Mouse (Mus musculus) gastrocnemius, postnatal 10 days (tissue): ENCODE measurements around the gene Glmp. TPM values are rescaled to one million over a fixed set of nuclear protein-coding genes. Genes with fewer than 3 reads are reported as not detected.
"Not testable (repeated sequence)": the region's sequence is repeated elsewhere in the genome, so short reads cannot be mapped to it uniquely, and the experiment has no call there.

ENCODE experiments used
- DNase-seq: peaks from one replicate; pipeline ENCODE4 v3.0.0; 2021; ENCODE audit warnings: mixed read lengths
- total RNA-seq, 2 experiments: library from RNA; stranded (reverse); gene quantifications; 2 replicates each; pipeline ENCODE4 v1.2.3; 2021

Gene Glmp
- total RNA-seq, 2 experiments from 2014 or later: 48.2 to 52.1 TPM

- DNase-seq: not testable (repeated sequence)
Measured at GRCm38 (mm10) chr3:88376644-88377043, 51.8 kb downstream of the Glmp start.

- not testable (repeated sequence) for DNase-seq
Measured at GRCm38 (mm10) chr3:88378599-88378998, 53.8 kb downstream of the Glmp start, which contains the start of gene Bglap2. Gene Bglap2, minus strand, starts transcription at chr3:88378699.

Other genes with a start within 250 kb of the Glmp start
- gene Ttc24, start 246.7 kb upstream of the Glmp start, total RNA-seq: not detected
- 1 to 10 TPM; 5.6 to 8.3 TPM for gene Iqgap3, start 243.1 kb upstream of the Glmp start, total RNA-seq
- gene Mef2d, start 182.7 kb upstream of the Glmp start, total RNA-seq: 100 to 1,000 TPM; 148 to 163 TPM
- gene Rhbg, start 70.3 kb upstream of the Glmp start, total RNA-seq: not detected
- under 1 TPM; 0.47 to 0.72 TPM for gene Gm38392, start 37.8 kb upstream of the Glmp start, total RNA-seq
- gene Tsacc, start 28.0 kb upstream of the Glmp start, total RNA-seq: 1 to 10 TPM; 8.7 to 9.5 TPM
- 100 to 1,000 TPM; 177 to 190 TPM for gene Cct3, start 27.9 kb upstream of the Glmp start, total RNA-seq
- gene Tmem79, start 11.1 kb downstream of the Glmp start, total RNA-seq: 1 to 10 TPM; 1.1 to 1.2 TPM
- 10 to 100 TPM; 31.1 to 43.9 TPM for gene Smg5, start 11.2 kb downstream of the Glmp start, total RNA-seq
- 1 to 10 TPM; 1.2 to 1.6 TPM for gene Paqr6, start 39.6 kb downstream of the Glmp start, total RNA-seq
- gene Bglap3, start 47.7 kb downstream of the Glmp start, total RNA-seq: 10 to 100 TPM in 1 of 2 experiments, not detected in 1; 29.3 TPM
- 10 to 100 TPM in 1 of 2 experiments, not detected in 1; 42.4 TPM for gene Bglap2, start 53.7 kb downstream of the Glmp start, total RNA-seq
- 100 to 1,000 TPM in 1 of 2 experiments, not detected in 1; 175 TPM for gene Bglap, start 59.4 kb downstream of the Glmp start, total RNA-seq
- 10 to 100 TPM; 44.0 to 46.8 TPM for gene Pmf1, start 85.3 kb downstream of the Glmp start, total RNA-seq
- gene Slc25a44, start 100.1 kb downstream of the Glmp start, total RNA-seq: 10 to 100 TPM; 11.9 to 12.3 TPM
- 1 to 10 TPM; 2.3 to 3.7 TPM for gene Sema4a, start 136.2 kb downstream of the Glmp start, total RNA-seq
- 100 to 1,000 TPM; 189 to 213 TPM for gene Lmna, start 184.9 kb downstream of the Glmp start, total RNA-seq
- 1 to 10 TPM; 3.0 to 6.3 TPM for gene Mex3a, start 207.4 kb downstream of the Glmp start, total RNA-seq
- gene Rab25, start 223.3 kb downstream of the Glmp start, total RNA-seq: not detected
- gene Lamtor2, start 228.1 kb downstream of the Glmp start, total RNA-seq: 10 to 100 TPM; 75.4 to 81.8 TPM
- gene Ubqln4, start 228.7 kb downstream of the Glmp start, total RNA-seq: 10 to 100 TPM; 45.1 to 52.2 TPM